Mouse (Mus musculus): Measurements from ENCODE around the gene Gm5724.

Gm5724 gene

DNA sequence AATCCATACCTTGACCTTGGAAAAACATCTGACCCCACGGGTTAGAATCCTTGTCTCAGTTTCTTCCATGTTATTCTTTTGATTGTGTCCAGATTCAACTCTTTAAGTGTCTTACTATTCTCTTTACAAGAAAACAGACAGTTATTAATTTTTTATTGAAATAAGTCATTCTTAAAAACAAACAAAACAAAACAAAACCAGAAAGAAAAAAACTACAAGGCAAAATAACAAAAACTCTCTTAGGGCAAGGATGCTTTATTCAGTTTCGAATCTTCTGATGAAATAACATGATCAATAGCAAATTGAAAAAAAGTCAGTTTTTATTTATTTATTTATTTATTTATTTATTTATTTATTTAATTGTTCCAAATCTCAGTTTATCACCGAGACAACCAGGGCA is at the start of gene Gm5724:
Gm5724 (minus strand) TSS at position 101 of the 400 bp plus-strand sequence.
- in situ Hi-C loops (cut with MseI, MboI): no loop called here

DNA sequence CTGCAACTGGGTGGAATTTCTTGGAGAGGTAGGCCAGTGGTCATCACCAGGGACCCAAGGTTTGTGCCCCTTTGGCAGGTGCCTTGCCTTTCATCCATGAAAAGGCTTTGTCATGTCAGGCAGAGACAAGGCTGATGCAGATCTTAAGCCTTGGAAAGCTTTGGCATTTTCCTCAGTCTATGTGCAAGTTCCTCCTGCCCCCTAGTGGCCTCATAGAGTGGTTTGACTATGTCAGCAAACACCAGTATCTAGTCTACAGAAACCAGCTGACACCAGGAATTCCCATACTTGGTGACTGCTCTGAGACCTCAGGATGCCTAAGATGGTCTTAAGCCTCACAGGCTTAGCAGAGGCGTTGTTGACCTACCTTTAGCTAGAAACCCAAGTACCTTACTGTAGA is 24.2 kb upstream of the Gm5724 start:
- in situ Hi-C loops (cut with MseI, MboI): loop anchor here (10.0 kb wide), 1 partner anchor 313 kb away; no protein-coding TSS in a partner anchor

DNA sequence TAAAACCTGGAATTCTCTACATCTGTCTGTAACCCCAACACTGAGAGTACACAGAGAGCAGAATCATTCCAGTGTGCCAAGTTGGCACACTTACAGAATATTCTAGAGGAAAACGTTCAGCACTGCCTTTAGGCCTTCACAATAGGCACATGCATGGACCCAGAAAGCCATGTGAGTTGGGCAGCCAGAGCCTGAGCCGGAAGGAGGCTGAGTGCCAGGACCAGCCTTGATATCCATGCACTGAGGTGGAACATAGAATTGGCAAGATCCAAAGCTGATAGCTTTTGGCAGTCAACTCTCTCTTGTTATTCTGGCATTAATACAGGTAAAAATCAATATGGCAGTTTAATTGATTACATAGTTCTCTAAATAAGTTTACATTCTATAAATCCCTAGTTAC is 866 bp upstream of the Gm5724 start:
- in situ Hi-C loops (cut with MseI, MboI): no loop called here

DNA sequence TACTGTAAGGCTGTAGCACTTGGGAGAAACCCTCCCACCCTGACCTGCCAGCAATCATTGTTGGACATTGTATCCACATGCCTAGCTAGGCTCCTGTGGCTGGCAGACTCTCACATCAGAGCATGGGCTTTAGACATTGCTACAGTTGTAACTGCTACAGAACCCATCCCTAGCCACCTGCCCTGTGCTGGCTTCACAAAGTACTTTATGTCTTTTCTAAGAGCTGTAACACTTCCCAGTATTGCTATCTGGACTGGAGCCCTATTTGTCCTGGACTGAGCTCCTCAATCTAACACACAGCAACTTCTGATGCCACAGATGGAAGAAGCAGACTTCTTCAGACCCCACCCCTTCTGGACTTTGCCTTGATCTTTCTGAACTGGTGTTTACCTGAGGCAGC is 82.4 kb downstream of the Gm5724 start:
- in situ Hi-C loops (cut with MseI, MboI): no loop called here

DNA sequence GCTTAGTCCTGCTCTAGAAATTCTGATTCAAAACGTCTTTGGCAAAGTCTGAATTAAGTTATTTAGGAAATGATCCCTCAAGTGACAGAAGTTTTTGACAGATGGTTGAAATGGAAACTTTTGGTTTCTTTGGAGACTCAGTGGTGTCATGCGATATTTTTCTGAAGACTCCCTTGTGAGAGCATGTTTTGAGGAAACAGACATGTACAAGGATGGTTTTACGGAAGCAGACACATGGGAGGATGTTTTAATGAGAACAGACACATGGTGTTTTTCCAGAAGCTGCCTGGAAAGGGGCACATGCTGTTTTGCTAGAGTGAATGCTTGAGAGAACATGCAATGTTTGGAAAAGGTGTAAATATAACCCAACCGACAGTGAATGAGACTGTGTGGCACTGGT is 86.6 kb downstream of the Gm5724 start:
- in situ Hi-C loops (cut with MseI, MboI): no loop called here

Measured in mouse trophoblast stem cell (cell line).